Mouse (Mus musculus): ENCODE data around the gene Ccsap. TPM values are rescaled to one million over a fixed set of nuclear protein-coding genes. Genes with fewer than 3 reads are reported as not detected.

Gene Ccsap
- polyA plus RNA-seq, 1 experiment, result 2.9 TPM

DNA sequence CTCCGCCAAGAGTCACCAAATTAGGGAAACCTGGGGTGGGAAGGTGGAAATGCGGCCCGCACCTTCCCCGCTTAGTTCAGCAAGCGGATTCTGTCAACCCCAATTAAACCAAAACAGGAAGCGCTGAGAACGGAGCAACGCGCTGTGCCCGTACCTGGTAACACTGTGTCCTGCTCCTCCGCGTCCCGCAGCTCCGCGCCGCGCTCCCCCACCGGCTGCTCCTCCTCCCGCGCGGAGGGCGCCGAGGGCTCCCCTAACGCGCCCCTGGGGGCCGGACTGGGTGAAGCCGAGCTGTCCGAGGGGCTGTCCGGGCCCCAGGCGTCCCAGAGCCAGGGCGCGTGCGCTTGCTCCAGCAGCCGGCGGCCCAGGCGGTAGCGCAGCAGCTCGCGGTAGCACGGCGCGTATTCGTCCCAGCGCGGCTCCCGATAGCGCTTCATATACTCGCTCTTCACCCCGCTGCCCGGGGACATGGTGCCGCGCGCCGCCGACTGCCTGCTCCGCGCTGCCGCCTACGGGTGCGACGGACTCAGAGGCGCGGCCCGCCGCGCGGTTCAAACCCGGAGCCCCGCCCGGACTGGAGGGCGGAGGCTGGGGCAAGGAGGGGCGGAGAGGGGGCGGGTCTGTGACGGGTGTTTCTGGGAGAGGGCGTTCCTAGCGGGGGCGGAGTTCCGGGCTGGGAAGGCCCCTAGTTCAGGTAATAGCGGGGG is 915 bp downstream of the Ccsap start:
- H3K4me1 ChIP-seq (ENCODE audit: control insufficient read depth, insufficient read depth, low read length), result no peaks in the 10 kb centered on the region
- TF ChIP-seq CTCF (IDR thresholded peaks at IDR 0.05; ENCODE audit: borderline replicate concordance, insufficient read depth, low read length) (no peak), POLR2A (IDR thresholded peaks at IDR 0.05; ENCODE audit: low read depth, low read length) (peak; percentile 43; the same call in 1 of the 2 replicates)
- H3K27ac ChIP-seq (ENCODE audit: insufficient read depth, low read length), result no peak overlapping the region
- H3K4me3 ChIP-seq (ENCODE audit: insufficient read depth, low read length), result peak overlapping the region; percentile 72

DNA sequence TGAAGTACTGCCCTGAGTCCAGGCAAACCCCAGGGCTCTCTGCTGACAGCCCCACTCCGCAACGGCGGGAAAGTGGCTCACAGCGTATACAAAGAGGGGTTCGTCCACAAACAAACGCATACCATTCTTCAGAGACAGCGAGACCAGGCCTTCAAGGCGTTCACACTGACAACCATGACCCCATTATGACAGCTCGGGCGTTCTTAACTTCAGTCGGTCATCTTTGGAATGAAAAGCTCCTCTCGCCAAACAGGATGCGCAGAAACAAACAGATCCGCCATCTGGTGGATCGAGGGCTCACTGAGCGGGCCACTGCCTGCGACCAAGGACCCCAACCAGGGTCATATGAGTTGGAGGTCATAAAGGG is 1.5 kb downstream of the Ccsap start:
- Histone ChIP-seq H3K27ac (ENCODE audit: insufficient read depth, low read length) (no peak overlapping the region), H3K4me1 (ENCODE audit: control insufficient read depth, insufficient read depth, low read length) (no peaks in the 10 kb centered on the region), H3K4me3 (ENCODE audit: insufficient read depth, low read length) (peak overlapping the region; percentile 72)
- TF ChIP-seq POLR2A (IDR thresholded peaks at IDR 0.05; ENCODE audit: low read depth, low read length) (no peak), CTCF (IDR thresholded peaks at IDR 0.05; ENCODE audit: borderline replicate concordance, insufficient read depth, low read length) (no peak)

DNA sequence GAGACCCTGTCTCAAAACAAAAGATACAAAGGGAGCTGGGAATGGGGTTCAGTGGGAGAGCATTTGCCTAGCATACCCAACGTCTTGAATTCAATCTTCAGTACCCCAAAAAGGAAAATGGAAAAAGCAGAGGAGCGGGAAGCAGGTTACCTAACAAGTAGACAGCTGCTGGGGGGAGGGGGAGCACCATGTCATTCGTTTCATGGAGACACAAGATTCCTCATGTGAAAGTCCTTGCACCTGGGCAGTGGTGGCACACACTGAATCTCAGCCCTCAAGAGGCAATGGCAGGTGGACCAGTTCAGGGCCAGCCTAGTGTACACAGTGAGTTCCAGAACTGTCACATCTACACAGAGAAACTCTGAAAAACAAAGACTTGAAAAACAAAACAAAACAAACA is 2.6 kb downstream of the Ccsap start:
- Histone ChIP-seq H3K4me3 (ENCODE audit: insufficient read depth, low read length) (no peak overlapping the region), H3K27ac (ENCODE audit: insufficient read depth, low read length) (no peak overlapping the region)
- no peak for TF ChIP-seq POLR2A (IDR thresholded peaks at IDR 0.05; ENCODE audit: low read depth, low read length)
- no peak for TF ChIP-seq CTCF (IDR thresholded peaks at IDR 0.05; ENCODE audit: borderline replicate concordance, insufficient read depth, low read length)

DNA sequence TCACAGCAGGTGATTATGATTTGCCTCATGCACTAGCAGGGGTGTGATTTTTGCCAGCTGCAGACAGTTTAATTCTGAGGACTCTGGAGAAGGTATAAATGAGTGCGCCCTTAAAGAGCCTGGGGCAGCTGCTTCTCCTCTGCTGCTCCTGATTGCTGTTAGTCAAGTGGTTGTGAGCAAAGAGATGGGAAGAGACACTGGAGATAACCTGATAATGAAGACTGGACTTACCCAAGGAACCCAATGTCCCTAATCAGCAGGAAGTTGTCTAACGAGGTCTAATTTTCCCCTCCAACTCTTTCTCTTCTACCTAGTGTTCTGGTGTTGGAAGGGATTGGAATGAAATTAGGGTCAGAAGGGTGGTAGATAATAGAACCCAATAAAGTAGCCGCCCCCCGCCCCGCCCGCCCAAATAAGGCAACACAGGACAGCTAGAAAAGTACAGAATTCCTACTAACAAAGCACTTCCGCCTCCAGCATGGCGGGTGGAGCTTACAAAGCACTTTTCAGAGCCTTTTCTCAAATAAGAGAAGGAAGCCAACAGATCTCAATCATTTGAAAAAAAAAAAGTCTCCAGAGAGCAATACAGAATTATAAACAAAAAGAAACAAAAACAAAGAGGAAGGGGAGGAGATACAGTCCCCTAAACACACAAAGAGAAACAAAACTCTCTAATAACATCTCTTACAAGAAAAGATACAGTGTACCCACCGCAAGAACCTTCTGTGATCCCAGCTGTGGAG is 5.1 kb downstream of the Ccsap start:
- TF ChIP-seq CTCF (IDR thresholded peaks at IDR 0.05; ENCODE audit: borderline replicate concordance, insufficient read depth, low read length) (no peak), POLR2A (IDR thresholded peaks at IDR 0.05; ENCODE audit: low read depth, low read length) (no peak)
- H3K4me3 ChIP-seq (ENCODE audit: insufficient read depth, low read length), result no peak overlapping the region
- H3K27ac ChIP-seq (ENCODE audit: insufficient read depth, low read length), result no peak overlapping the region
- no peaks in the 10 kb centered on the region for H3K4me1 ChIP-seq (ENCODE audit: control insufficient read depth, insufficient read depth, low read length)

More for the DNA sequence above, 2.6 kb downstream of the Ccsap start:
- no peaks in the 10 kb centered on the region for H3K4me1 ChIP-seq (ENCODE audit: control insufficient read depth, insufficient read depth, low read length)

DNA sequence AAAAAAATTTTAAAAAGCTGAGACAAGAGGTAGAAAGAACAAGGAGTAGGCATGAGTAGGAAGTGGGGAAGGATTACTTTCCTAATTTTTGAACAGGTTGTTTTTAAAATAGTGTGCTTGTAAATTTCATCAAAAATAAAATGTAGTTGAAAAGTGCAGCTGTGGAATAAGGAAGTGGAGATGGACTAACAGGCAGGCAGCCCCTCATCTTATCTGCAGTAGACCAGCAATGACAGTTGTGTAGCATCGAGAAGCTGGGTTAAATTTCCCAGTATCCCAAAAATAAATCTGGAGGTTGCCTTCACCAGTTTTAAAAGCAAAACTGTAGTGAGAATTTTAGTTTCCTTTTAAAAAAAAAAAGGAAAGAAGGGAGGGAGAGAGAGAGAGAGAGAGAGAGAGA is 5.8 kb downstream of the Ccsap start:
- TF ChIP-seq CTCF (IDR thresholded peaks at IDR 0.05; ENCODE audit: borderline replicate concordance, insufficient read depth, low read length), result no peak
- no peak overlapping the region for H3K4me3 ChIP-seq (ENCODE audit: insufficient read depth, low read length)

DNA sequence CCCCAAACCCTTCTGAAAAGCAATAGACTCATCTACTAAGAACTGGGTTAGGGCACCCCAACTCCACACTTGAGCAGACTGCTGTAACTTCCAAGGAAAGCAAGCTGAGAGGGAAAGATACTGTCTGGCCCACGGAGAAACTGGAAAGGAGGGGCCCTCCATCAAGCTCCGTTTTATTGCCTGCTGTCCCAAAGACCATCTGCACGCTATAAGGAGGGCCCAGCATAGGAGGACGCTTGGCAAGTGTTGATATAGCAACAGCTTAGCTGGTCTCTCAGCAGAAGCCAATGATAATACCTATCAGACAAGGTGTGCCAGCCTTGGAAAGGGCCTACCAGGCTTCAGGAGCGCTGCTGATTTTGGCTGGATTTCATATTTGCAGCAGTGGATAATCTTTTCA is 8.4 kb downstream of the Ccsap start:
- H3K27ac ChIP-seq (ENCODE audit: insufficient read depth, low read length), result no peak overlapping the region
- no peak for TF ChIP-seq CTCF (IDR thresholded peaks at IDR 0.05; ENCODE audit: borderline replicate concordance, insufficient read depth, low read length)
- no peak for TF ChIP-seq POLR2A (IDR thresholded peaks at IDR 0.05; ENCODE audit: low read depth, low read length)
- no peak overlapping the region for H3K4me3 ChIP-seq (ENCODE audit: insufficient read depth, low read length)
- H3K4me1 ChIP-seq (ENCODE audit: control insufficient read depth, insufficient read depth, low read length), result 0 out of 2 replicates have a peak, but pooled peaks cover 3% of the 10 kb centered on the region

More for the DNA sequence above, 5.8 kb downstream of the Ccsap start:
- Histone ChIP-seq H3K4me1 (ENCODE audit: control insufficient read depth, insufficient read depth, low read length) (no peaks in the 10 kb centered on the region), H3K27ac (ENCODE audit: insufficient read depth, low read length) (no peak overlapping the region)

DNA sequence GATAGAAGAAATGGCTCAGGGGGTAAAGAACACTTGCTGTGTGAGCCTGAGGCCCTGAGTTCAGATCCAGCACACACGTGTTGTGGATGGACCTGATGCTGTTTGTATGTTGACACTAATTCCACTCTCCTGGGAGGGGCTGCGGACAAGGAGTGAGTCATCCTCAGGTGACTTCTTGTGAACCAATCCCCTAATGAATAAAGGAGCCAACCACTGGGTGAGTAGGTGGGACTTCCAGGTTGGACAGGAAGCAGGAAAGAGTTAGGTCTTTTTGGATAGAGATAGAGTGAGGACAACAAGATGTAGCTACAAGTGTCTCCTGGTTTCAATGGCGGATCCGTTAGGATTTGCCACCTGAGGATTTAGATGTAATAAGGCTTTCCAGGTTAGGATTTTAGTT is 10.7 kb downstream of the Ccsap start:
- H3K27ac ChIP-seq (ENCODE audit: insufficient read depth, low read length), result 0 out of 2 replicates have a peak overlapping the region, but pooled peaks have one; percentile 8

DNA sequence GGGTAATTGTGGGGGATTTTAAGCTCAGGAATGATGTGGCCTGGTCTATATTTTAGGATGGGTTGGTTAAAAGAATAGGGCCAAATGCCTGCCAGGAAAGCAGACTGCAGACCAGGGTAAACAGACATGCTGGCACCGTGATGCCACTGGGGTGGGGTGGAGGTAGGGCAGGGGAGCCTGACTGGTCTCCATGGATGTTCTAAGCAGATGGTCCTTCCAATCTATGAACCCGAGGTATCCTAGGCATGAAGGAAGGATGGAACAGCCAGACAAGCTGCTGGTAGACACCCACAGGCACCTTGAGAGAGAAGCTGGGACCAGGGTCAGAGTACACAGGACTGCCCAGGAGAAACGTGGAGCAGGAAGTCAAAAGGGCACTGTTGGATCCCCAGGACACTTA is 12.5 kb downstream of the Ccsap start:
- TF ChIP-seq POLR2A (IDR thresholded peaks at IDR 0.05; ENCODE audit: low read depth, low read length), result no peak
- TF ChIP-seq CTCF (IDR thresholded peaks at IDR 0.05; ENCODE audit: borderline replicate concordance, insufficient read depth, low read length), result no peak
- H3K4me1 ChIP-seq (ENCODE audit: control insufficient read depth, insufficient read depth, low read length), result 0 out of 2 replicates have a peak, but pooled peaks cover 3% of the 10 kb centered on the region
- no peak overlapping the region for H3K4me3 ChIP-seq (ENCODE audit: insufficient read depth, low read length)
- no peak overlapping the region for H3K27ac ChIP-seq (ENCODE audit: insufficient read depth, low read length)

More for the DNA sequence above, 10.7 kb downstream of the Ccsap start:
- no peak overlapping the region for H3K4me3 ChIP-seq (ENCODE audit: insufficient read depth, low read length)
- TF ChIP-seq POLR2A (IDR thresholded peaks at IDR 0.05; ENCODE audit: low read depth, low read length), result no peak
- no peak for TF ChIP-seq CTCF (IDR thresholded peaks at IDR 0.05; ENCODE audit: borderline replicate concordance, insufficient read depth, low read length)
- H3K4me1 ChIP-seq (ENCODE audit: control insufficient read depth, insufficient read depth, low read length), result 0 out of 2 replicates have a peak, but pooled peaks cover 3% of the 10 kb centered on the region

DNA sequence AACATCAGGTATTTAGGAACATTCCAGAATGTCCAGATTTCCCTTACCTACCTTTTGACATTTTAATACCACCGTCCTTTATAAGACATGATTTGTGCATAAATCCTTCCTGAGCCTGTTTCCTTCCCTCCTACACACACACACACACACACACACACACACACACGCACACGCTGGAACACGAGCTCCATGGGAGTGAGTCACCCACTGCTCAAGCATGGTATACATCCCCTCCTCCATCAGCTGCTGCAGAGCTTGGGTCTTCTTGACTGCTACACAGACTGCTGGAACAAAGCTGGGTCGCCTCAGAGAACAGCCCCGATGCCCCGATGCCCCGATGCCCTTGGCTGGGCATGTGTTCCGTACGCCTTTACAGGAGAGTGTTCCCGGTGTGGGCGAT is 13.5 kb downstream of the Ccsap start:
- Histone ChIP-seq H3K27ac (ENCODE audit: insufficient read depth, low read length) (no peak overlapping the region), H3K4me1 (ENCODE audit: control insufficient read depth, insufficient read depth, low read length) (0 out of 2 replicates have a peak, but pooled peaks cover 3% of the 10 kb centered on the region), H3K4me3 (ENCODE audit: insufficient read depth, low read length) (no peak overlapping the region)
- no peak for TF ChIP-seq CTCF (IDR thresholded peaks at IDR 0.05; ENCODE audit: borderline replicate concordance, insufficient read depth, low read length)
- peak; percentile 19; the same call in 1 of the 2 replicates for TF ChIP-seq POLR2A (IDR thresholded peaks at IDR 0.05; ENCODE audit: low read depth, low read length)

DNA sequence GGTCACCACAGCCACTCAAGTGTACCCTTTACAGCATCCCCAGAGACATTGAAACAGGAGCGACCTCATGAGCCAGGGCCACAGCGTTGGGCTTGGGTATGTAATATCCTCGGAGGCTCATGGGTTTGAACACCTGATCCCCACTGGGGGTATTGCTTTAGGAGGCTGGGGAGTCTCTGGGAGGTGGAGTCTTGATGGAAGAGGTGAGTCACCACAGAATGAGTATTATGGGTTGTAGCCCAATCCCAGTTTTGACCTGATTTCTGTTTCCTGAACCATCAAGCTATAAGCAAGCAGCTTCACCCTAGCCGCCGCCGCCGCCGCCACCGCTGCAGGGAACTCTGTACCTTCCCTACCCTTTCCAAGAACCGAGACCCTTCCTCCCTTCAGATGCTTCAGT is 14.0 kb downstream of the Ccsap start:
- TF ChIP-seq POLR2A (IDR thresholded peaks at IDR 0.05; ENCODE audit: low read depth, low read length) (no peak), CTCF (IDR thresholded peaks at IDR 0.05; ENCODE audit: borderline replicate concordance, insufficient read depth, low read length) (no peak)
- H3K4me1 ChIP-seq (ENCODE audit: control insufficient read depth, insufficient read depth, low read length), result 0 out of 2 replicates have a peak, but pooled peaks cover 3% of the 10 kb centered on the region
- H3K4me3 ChIP-seq (ENCODE audit: insufficient read depth, low read length), result no peak overlapping the region
- H3K27ac ChIP-seq (ENCODE audit: insufficient read depth, low read length), result no peak overlapping the region

Data from embryonic fibroblast, embryonic 13.5 days (primary cell).